Mouse (Mus musculus): ENCODE results near the gene Dlgap1.
"Not testable (repeated sequence)": the region's sequence is repeated elsewhere in the genome, so short reads cannot be mapped to it uniquely, and the experiment has no call there.

Dlgap1 gene

GRCm38 (mm10) chr17:70827463-70828179 lies 858.7 kb downstream of the Dlgap1 start:
- DNase-seq: not testable (repeated sequence)

DNA sequence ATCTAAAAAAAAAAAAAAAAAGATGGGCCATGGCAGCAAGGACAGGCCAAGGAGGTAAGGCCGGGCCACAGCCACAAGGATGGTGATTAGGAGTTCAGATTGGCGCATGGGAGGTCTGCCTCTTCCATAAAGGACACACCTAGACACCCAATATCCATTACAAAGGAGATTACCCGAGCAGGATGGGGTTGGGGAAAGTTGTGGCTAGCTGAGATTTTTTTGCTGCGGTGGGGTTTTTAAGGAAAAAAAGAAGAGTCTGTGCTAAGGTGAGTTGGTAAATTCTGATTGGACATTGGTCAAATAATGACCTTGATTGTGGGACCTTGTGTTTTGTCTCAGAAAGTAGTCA lies 859.3 kb downstream of the Dlgap1 start:
- no peak for DNase-seq

- no peak for DNase-seq
Measured at GRCm38 (mm10) chr17:70828569-70828968, 859.7 kb downstream of the Dlgap1 start.

DNA sequence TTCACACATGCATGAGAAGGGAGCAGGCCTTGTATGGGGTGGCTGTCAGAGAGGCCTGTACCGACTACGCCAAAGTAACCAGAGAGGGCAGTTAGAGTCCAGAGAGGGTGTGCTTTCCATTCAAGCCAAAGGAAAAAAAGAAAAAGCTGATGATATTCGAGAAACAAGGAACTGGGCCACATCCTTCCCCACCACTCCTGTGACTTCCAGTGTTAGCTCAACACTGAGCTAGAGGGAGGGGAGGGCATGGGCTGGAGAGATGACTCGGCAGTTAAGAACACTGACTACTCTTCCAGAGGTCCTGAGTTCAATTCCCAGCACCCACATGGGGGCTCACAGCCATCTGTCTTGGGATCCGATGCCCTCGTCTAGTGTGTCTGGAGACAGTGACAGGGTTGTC lies 860.3 kb downstream of the Dlgap1 start:
- no peak for DNase-seq

GRCm38 (mm10) chr17:70829943-70830715 lies 861.3 kb downstream of the Dlgap1 start:
- DNase-seq: no peak

- DNase-seq: no peak
Measured at GRCm38 (mm10) chr17:70831591-70831990, 862.7 kb downstream of the Dlgap1 start.

GRCm38 (mm10) chr17:70832544-70832943 lies 863.7 kb downstream of the Dlgap1 start:
- DNase-seq: no peak

DNA sequence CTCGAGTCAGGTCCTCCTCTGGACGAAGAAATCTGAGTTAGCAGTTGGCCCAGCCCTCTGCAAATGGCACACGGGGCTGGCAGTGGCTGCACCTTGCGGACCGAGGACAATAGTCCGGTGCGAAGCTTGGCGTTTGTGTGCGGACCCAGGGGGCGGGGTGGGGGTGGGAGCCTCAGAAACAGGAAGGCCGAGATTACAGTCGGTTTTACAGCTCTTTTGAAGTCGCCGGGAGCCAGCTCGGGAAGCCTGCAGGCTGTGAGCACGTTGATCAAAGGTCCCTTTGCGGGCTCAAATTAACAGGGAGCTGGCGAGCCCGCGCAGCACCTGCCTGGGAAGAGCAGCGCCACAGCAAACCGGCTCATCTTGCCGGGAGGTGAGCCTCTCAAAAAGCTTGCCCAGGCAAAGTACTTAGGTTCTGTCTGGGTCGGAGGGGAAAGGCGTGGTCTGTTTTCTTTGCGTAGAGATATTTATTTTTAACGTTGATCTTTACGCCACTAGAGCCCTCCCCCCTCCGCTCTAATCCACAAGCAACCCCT lies 865.6 kb downstream of the Dlgap1 start:
- no peak for DNase-seq

DNA sequence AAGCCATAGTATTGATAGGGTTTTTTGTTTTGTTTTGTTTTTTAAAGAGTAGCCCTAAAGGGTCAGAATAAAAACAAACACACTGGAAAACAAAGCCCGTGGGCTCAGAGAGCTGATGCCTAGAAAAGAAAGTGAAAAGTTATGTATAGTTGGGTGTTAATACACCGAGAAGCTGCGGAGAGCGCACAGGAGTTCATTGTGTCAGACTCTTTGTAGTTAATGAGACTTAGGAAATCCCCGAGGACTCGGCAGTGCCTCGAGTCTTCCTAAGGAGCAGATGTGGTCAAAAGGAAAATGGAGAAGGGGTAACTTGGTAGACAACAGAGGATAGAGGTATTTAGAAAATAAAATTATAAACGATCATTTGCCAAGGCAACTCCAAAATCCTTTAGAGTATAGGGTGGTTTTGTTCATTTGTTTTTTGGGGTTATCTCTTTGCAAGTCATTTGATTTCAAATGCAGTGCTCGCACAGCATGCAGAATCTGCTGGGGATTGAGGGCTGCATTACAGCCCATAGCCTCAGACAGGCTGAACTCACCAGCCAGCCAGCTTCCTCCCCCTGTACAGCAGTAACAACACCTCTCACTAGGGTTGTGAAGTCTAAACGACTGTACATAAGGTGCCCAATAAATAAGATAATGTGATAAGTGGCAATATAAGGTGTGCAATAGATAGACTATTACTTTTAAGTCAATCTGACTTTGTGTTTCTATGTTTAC lies 866.4 kb downstream of the Dlgap1 start:
- DNase-seq: no peak

DNA sequence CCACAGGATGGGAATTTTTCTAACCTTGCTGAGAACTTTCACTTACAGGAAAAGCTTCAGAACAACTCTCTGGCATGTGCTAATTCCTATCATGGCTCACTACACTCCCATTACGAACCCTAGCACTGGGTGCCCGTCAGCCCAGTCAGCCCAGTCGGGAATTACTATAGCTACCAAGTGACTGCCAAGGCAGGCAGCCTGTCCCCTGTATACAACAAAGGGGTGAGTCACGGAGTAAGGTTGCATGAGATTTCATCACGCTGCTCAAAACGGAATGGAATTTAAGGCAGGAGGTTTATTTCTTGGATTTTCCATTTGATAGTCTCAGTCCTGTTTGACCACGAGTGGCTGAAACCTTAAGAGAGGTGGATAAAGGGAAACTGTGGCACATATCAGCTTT lies 867.9 kb downstream of the Dlgap1 start:
- DNase-seq: no peak

DNA sequence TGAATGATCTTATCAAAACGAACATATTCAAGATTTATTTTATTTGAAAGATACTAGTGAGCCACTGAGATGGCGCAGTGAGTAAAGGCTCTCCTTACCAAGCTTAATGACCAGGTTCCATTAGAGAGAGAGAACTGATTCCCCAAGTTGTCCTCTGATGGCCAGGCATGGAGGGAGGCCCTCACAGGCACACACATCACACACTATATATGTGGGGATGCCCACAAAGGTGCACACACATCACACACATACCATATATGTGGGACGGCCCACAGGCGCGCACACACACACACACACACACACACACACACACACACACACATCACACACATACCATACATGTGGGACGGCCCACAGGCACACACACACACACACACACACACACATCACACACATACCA lies 868.6 kb downstream of the Dlgap1 start:
- not testable (repeated sequence) for DNase-seq

DNA sequence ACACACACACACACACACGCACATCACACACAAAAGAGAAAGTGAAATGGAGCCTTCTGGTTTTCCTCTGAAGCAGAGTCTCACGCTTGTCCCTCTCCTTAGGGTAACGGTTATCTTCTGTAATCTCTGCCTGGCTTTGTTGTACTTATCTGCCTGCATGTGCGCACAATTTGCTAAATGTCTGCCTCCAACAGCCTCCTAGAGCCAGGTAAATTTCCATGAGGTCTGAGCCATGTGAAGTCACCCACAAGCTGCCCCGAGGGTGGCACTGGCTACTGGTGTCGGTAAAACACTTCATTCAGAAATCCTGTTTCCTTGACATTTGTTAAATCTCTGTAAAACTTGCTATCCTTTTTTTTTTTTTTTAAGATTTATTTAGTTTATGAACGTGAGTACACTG lies 869.2 kb downstream of the Dlgap1 start:
- DNase-seq: no peak

DNA sequence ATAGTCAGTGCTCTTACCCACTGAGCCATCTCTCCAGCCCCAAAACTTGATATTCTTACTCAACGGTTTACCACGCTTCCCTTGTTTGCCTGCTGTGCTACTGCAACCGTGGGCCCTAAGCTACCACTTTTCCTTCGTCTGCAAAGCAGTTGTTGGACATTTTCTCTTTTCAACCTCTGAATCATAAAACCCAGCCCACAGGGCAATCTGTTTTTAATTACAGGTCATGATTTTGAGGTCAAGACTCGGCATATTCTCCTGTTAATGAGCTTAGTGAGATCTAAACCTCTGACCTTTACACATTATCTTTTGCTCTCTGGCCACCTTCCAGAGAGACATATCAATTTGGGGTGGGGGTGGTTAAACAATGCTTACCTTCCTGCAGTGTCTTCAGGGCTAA lies 869.7 kb downstream of the Dlgap1 start:
- no peak for DNase-seq

GRCm38 (mm10) chr17:70843252-70843651 lies 874.4 kb downstream of the Dlgap1 start:
- DNase-seq: no peak

DNA sequence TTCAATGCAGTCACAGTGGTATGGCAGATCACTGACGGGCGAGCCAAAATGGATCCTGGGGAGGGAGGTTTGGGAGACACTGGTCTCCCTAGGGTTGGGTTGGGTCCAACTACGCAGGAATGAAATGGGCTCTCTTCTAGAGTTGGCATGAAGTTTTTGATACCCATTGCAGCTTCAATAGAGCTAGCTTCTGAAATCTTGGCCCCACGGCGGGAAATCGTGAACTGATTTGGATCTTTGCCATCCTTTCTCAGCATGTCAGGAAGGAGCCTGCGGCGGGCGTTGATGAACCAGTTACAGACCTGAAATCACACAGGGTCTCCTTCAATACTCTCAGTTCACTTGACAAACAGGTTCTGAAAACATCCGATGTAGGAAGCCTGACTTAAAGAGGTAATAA lies 876.1 kb downstream of the Dlgap1 start:
- DNase-seq: no peak

DNA sequence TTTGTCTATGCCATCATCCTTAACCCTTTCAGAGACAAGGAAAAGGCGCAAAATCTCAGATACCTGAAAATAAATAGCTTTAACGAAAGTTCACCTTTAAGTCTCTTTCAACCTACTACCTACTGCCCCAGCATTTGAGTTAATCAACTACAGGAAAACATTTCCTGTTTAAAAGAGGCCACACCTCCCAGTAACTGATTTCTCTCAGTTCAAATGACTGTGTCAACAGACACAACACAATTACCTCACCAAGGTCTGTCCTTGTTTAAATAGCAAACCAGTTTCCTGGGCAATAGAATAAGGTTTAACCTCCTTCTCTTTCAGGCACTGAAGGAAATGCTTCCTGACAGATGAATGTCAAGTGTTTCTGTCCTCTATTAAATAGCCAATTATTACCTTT lies 876.7 kb downstream of the Dlgap1 start:
- DNase-seq: no peak

DNA sequence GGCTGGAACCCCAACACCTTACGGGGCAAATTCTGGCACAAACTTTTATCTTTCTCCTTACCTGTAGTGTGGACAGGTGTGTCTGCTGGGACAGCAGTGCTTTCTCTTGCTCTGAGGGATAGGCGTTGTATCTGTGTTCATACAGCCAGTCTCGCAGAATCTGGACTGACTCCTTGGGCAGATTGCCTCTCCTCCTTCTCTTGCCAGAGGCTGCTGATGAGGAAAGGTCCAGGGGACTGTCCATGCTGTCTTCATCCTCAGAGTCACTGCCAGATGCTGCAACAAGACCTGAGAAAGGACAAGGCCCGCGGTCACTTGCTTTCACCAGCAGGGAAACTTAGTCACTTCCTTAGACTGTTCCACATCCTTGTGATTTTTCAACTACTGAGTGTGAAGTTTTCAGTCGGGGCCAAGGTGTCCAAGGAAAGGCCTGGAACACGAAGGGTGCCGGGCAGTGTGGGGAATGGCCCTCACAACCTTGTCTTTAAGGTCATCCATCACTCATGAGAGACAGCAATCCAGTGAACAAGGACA lies 877.3 kb downstream of the Dlgap1 start:
- no peak for DNase-seq

DNA sequence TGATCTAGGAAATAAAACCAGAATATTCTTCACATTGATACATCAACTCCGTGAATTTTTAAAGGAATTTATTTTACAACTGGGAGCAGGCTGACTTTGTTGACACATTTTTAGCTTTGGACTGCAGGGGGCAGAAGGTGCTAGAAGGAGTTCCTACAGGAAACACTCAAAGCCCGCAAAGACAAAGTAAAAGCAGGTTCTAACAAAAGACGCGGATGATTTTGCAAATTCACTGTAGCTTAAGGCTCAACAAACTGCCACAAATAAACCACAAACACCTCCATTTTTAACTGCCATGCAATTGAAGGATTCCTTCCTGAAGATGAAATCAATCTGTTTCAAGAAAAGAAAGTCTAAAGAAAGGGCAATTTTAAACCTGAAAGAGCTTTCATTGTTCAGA lies 878.2 kb downstream of the Dlgap1 start:
- no peak for DNase-seq

DNA sequence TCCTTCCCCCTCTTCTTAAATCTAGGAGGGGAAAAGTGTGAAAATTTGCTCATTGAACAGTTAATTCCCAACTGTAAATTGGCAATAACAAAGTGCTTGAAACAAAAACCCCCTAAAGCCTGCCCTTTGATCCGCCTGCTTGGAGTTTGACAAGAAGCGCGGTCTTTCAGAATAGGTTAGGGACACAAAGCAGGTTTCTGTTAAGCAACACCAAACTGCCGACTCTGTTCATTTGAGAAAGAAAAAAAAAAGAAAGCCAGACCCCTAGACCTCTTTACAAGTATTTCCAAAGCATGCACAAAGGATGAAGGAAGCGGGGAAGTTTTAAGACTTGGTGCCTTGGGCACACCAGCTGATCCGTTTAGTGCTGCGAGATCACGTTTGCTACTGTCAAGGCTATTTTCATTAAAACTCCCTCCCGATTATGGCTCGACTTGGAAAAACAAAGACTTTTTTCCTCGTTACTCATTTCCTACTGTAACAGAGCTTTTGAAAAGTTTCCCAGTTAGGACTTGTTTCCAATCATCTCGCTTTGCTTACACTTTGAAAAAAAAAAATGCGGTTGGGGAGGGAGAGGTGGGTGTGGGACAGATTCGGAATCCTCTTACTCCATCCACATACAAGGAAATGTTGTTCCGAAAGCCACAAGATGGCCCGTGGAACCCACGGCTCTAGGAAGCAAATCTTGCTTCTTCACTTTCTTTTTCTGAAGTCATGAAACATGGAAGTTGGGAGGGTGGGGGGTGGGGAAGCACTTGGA lies 879.1 kb downstream of the Dlgap1 start:
- no peak for DNase-seq

GRCm38 (mm10) chr17:70848511-70849398 lies 879.9 kb downstream of the Dlgap1 start:
- DNase-seq: no peak

- DNase-seq: no peak
Measured at GRCm38 (mm10) chr17:70849399-70850232, 880.7 kb downstream of the Dlgap1 start.
